Mouse (Mus musculus) macrophage (primary cell): ENCODE measurements at regions not wholly inside any gene's neighbourhood (a gene's known extent, or its start where the extent isn't known, plus 50 kb on each side); places are given as distances from the start of the nearest gene placed in this dataset.
"Not testable (repeated sequence)": the region's sequence is repeated elsewhere in the genome, so short reads cannot be mapped to it uniquely, and the experiment has no call there.

Experiments
- H3K27ac ChIP-seq: fragments of 350-480 bp; formaldehyde crosslinking; 2 replicates; pipeline ENCODE4 v1.9.0; 2021
- H3K36me3 ChIP-seq: fragments of 350-480 bp; formaldehyde crosslinking; 2 replicates; pipeline ENCODE4 v1.9.0; 2021; ENCODE audit errors: inconsistent target
- H3K4me3 ChIP-seq: fragments of 350-480 bp; formaldehyde crosslinking; 2 replicates; pipeline ENCODE4 v1.9.0; 2021; ENCODE audit errors: inconsistent target
- H3K79me2 ChIP-seq: fragments of 350-480 bp; formaldehyde crosslinking; 2 replicates; pipeline ENCODE4 v1.9.0; 2021; ENCODE audit errors: inconsistent target
- WGBS: methylation state at CpG from one replicate; pipeline ENCODE4 v1.1.7; 2026; ENCODE audit warnings: inconsistent platforms; ENCODE audit not compliant: missing documents; 5-methylcytosine and 5-hydroxymethylcytosine counted together

DNA sequence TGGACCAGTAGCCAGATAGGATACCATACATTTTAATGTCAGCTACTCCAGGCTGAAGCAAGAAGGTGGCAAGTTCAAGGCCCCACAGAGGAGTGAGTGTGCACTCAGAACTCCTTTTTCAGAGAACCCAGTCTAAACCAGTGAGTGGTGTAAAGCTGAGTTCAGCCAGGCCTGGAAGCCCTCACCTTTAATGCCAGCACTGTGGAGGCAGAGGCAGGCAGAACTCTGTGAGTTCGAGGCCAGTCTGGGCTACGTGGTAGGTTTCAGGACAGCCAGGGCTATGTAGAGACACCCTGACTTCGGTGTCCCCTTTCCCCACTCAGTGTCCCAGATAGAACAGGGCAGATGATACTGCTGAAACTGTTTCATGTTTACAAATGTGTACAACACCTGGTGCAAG is 157.4 kb upstream of the Rapgef5 start:
- Histone ChIP-seq H3K79me2 (no peaks in the 10 kb centered on the region), H3K4me3 (no peak overlapping the region), H3K27ac (no peak overlapping the region), H3K36me3 (no peaks in the 10 kb centered on the region)
- 94% methylated on average over 3 of the region's 3 CpGs for WGBS

- 87% methylated on average over 4 of the region's 4 CpGs for WGBS
- no peak overlapping the region for H3K4me3 ChIP-seq
- no peaks in the 10 kb centered on the region for H3K79me2 ChIP-seq
- no peaks in the 10 kb centered on the region for H3K36me3 ChIP-seq
- H3K27ac ChIP-seq: no peak overlapping the region
Observed at GRCm38 (mm10) chr12:117360215-117360614, 156.1 kb upstream of the Rapgef5 start.

- Histone ChIP-seq H3K27ac (no peak overlapping the region), H3K79me2 (no peaks in the 10 kb centered on the region), H3K4me3 (no peak overlapping the region), H3K36me3 (no peaks in the 10 kb centered on the region)
- 93% methylated on average over 7 of the region's 7 CpGs for WGBS
Observed at GRCm38 (mm10) chr12:117361826-117362225, 154.5 kb upstream of the Rapgef5 start.

- H3K4me3 ChIP-seq, H3K79me2 ChIP-seq, H3K36me3 ChIP-seq, H3K27ac ChIP-seq: not testable (repeated sequence)
- 70% methylated on average over 3 of the region's 4 CpGs for WGBS
Observed at GRCm38 (mm10) chr12:117363457-117363856, 152.8 kb upstream of the Rapgef5 start.

- no peak overlapping the region for H3K4me3 ChIP-seq
- no peaks in the 10 kb centered on the region for H3K36me3 ChIP-seq
- H3K27ac ChIP-seq: no peak overlapping the region
- H3K79me2 ChIP-seq: no peaks in the 10 kb centered on the region
- WGBS: 96% methylated on average over 2 of the region's 2 CpGs
Observed at GRCm38 (mm10) chr12:117365181-117365580, 151.1 kb upstream of the Rapgef5 start.

DNA sequence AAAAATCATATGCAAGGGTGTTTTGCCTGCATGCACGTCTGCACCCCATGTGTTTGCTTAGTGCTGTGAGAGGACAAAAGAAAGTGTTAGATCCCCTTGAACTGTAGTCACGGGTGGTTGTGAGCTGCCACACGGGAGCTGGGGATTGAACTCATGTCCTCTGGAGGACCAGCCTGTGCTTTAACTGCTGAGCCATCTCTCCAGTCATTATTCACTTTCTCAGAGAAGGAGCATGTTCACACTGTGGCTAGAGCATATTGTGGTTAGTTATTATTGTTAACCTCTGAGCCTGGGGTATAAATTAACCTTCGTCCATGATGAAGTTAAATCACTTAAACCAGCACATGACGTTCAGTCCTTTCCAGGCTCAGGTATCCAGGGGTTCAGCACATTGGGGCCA is 150.4 kb upstream of the Rapgef5 start:
- Histone ChIP-seq H3K27ac (no peak overlapping the region), H3K36me3 (no peaks in the 10 kb centered on the region), H3K79me2 (no peaks in the 10 kb centered on the region), H3K4me3 (no peak overlapping the region)
- WGBS: 81% methylated on average over 5 of the region's 5 CpGs

DNA sequence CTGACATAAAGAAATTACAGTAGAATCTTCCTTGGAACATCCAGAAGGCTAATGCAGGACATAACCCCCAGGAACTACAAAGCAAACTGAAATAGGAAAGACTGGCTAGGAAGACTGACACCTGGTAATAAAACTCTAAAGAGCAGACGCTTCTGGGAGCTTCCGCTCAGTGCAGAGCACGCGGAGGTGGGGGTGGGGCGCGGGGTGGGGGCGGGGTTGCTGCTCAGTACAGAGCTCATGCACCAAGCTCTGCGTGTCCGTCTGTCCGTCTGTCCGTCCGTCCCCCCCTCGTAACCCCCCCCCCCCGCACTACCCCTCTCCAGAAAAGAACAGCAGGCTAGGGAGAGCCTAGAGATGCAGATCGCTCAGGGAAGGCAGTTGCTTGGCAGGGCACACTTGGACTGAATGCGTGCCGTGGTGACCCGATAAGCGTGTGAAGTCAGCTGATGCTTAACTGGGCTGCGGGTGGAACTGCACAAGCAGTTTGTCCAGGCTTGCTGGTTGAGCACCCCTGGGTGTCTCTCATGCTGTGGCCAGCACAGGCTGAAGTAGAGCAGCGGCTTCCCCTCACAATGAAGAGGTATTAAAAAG is 137.9 kb upstream of the Rapgef5 start:
- no peak overlapping the region for H3K27ac ChIP-seq
- 67% methylated on average over 21 of the region's 21 CpGs for WGBS
- H3K4me3 ChIP-seq: no peak overlapping the region
- H3K36me3 ChIP-seq: no peaks in the 10 kb centered on the region
- H3K79me2 ChIP-seq: no peaks in the 10 kb centered on the region

DNA sequence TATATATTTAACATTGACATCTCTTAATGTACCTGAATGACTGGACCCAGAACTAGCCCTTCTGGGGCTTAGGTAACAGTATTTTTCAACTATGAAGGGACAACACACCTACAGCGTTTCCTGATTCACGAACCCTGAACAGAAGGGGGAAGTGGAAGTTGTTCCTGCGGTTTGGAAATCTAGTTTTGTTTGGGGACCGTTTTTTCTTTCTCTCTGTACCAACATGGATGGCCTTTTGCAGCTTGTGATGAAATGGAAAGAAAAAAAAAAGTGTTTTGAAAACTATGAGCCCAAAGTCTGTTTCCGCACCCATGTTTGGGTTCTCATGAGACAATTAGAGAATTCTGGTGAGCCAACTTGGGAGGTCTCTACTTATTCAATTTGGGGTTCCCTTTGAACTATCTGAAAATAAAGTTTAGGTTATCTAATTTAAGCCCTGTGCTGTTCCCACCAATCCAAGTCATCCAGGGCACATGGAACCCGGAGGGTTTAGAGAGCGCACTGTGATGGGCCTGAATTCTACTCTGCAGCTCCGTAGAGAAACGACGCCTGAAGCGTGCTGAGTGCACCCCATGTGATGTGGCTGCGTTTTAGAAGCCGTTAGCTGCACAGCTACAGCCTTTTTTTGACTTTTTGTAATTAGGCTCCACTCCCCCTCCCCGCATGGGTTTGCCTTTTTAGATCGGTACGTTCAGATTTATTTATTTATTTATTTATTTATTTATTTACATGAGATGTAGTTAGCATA is 137.0 kb upstream of the Rapgef5 start:
- no peak overlapping the region for H3K4me3 ChIP-seq
- H3K79me2 ChIP-seq: no peaks in the 10 kb centered on the region
- WGBS: 70% methylated on average over 16 of the region's 16 CpGs
- no peak overlapping the region for H3K27ac ChIP-seq
- H3K36me3 ChIP-seq: no peaks in the 10 kb centered on the region

DNA sequence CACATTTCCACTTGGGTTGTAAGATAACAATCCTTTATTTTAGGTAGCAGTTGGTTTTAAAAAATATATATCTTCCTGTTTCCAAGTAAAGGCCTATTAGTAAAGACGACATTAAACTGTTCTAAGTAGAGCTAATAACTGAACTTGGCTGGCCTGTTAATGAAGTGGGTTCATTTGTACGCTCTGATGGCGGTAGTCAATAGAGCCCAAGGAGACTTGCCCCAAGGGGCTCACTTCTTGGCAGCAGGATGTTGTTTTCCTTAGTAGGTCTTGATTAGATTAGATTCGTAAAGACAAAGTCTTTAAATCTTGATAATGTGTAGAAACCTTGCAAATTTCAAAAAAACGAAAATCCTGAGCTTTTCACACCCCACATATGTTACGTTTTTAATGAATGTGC is 135.4 kb upstream of the Rapgef5 start:
- Histone ChIP-seq H3K27ac (no peak overlapping the region), H3K4me3 (no peak overlapping the region), H3K79me2 (no peaks in the 10 kb centered on the region), H3K36me3 (no peaks in the 10 kb centered on the region)
- WGBS: 94% methylated on average over 6 of the region's 6 CpGs

DNA sequence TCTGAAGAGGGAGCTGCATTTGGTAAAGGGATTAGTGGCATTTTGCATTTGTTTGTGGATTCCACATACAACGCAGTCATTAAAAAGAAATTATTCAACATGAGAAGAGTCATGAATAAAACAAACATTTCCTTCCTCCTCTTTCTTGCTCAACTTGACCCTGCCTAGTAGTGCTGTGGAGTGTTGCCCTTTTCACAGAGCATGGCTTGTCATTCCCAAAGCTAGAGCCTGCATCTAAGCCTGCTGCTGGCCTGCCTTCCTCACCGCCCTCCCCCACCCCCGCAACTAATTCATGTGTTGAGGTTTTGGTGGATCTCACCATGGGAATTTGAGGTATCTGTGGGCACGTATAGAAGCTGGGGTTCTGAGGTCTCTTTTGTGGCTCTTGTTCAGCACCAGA is 133.6 kb upstream of the Rapgef5 start:
- H3K27ac ChIP-seq, H3K36me3 ChIP-seq, H3K4me3 ChIP-seq, H3K79me2 ChIP-seq: not testable (repeated sequence)
- no CpG with 5 or more reads among the region's 4 CpGs for WGBS

- 17% methylated on average over 6 of the region's 6 CpGs for WGBS
- no peaks in the 10 kb centered on the region for H3K36me3 ChIP-seq
- no peaks in the 10 kb centered on the region for H3K79me2 ChIP-seq
Observed at GRCm38 (mm10) chr12:117385072-117385666, 131.1 kb upstream of the Rapgef5 start.

GRCm38 (mm10) chr12:117385697-117386096 is 130.6 kb upstream of the Rapgef5 start:
- H3K27ac ChIP-seq: no peak overlapping the region
- no peaks in the 10 kb centered on the region for H3K79me2 ChIP-seq
- WGBS: 8% methylated on average over 1 of the region's 1 CpGs
- no peaks in the 10 kb centered on the region for H3K36me3 ChIP-seq
- no peak overlapping the region for H3K4me3 ChIP-seq

More at GRCm38 (mm10) chr12:117385072-117385666, 131.1 kb upstream of the Rapgef5 start:
- no peak overlapping the region for H3K27ac ChIP-seq
- H3K4me3 ChIP-seq: no peak overlapping the region

DNA sequence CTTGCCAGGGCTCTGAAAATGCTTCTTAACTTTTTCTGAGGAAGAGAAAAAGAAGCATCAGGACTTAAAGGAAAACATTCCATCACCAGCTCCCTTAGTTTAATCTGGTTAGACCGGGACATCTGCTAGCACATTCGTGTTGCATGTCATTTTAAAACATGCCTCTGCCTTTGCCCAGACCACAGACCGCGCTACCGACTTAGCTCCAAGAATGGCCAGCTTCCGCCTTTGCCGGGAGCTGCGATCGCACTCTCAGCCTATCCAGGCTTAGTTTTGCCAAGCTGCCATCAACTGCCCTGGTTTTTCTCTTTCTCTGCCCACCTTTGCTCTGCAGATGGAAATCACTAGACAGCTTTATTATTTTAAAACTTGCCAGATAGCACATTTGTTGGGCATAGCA is 129.3 kb upstream of the Rapgef5 start:
- 86% methylated on average over 9 of the region's 9 CpGs for WGBS
- Histone ChIP-seq H3K27ac (no peak overlapping the region), H3K4me3 (no peak overlapping the region), H3K36me3 (no peaks in the 10 kb centered on the region), H3K79me2 (no peaks in the 10 kb centered on the region)

GRCm38 (mm10) chr12:117389516-117390347 is 126.5 kb upstream of the Rapgef5 start:
- Histone ChIP-seq H3K4me3 (no peak overlapping the region), H3K79me2 (no peaks in the 10 kb centered on the region), H3K27ac (no peak overlapping the region), H3K36me3 (no peaks in the 10 kb centered on the region)
- 69% methylated on average over 7 of the region's 7 CpGs for WGBS

DNA sequence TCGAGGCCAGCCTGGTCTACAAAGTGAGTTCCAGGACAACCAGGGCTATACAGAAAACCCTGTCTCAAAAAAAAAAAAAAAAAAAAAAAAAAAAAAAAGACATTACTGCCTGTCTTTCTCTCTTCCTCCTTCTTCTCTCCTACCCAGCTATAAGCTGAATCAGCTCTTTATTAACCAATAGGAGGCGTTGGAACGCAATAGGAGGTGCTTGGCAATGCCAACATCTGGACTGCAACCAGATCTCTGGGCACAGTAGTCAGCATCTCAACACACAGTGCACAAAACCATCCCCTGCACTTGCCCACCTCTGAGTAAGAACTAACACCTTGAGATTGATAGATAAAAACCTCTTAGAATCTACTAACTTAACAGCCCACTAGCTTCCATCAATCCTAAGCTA is 118.8 kb upstream of the Rapgef5 start:
- H3K27ac ChIP-seq: no peak overlapping the region
- no peaks in the 10 kb centered on the region for H3K36me3 ChIP-seq
- H3K4me3 ChIP-seq: no peak overlapping the region
- WGBS: 80% methylated on average over 2 of the region's 3 CpGs
- no peaks in the 10 kb centered on the region for H3K79me2 ChIP-seq
